Mouse (Mus musculus) urinary bladder, postnatal 14 days (tissue): ENCODE data around the gene Xab2.
"Not testable (repeated sequence)": the region's sequence is repeated elsewhere in the genome, so short reads cannot be mapped to it uniquely, and the experiment has no call there.

Experiments
- DNase-seq: peaks from one replicate; pipeline ENCODE4 v3.0.0; 2021; ENCODE audit warnings: low spot score

The Xab2 gene

DNA sequence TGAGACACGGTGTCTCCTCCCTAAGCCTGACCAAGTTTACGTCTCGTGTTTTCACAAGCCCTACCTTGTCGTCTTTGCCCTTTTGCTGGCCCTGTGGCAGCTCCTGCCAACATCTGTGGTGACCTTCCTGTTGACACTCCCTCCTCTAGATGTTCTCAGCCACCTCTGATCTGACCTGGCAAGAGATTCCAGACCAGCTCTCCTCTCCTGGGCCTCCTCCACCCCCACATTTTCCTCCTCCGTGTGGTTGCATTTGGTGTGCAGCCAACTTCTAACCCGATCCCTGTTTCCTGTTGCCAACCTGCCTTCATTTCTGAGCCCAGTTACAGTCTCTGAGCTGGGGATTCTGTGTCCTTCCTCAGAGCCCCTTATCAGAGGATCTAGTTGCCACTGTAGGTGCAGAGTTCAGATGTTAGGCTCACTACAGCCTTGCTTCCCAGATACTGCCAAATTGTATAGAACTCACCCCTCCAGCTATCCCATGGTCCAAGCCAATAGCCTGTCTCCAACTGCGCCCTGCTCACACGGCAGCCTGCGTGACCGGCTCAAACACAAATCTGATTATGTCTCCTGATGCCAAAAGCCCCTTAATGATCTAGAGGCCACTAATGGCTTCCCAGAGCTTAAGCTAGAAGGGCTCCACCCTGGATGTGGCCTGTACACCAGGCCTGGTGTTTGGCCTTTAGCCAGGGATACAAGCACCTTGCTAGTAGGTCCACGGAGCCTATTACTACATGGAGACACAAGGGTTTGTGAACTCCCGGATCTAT is 11.9 kb downstream of the Xab2 start:
- DNase-seq, result peak; percentile 53

DNA sequence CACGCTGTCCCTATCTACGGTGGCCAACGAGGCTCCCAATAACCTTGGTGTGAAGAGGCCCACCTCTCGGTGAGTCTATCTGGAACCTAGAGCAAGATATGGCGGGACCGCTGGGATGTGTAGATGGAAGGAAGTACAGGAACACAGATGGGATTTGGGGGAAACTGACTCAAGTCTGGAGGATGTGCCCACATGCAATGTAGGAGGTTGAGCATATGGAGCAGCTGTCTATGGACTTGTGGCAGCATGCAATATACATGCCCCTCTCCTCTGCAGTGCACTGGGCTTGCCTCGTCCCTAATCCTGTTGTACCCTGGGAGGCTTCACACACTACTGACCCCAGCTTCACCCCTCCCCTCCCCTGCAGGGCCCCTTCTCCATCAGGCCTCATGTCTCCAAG is 13.3 kb downstream of the Xab2 start:
- DNase-seq, result no peak

- peak; percentile 34 for DNase-seq
These were observed 14.5 kb downstream of the Xab2 start for GRCm38 (mm10) chr8:3606593-3606992.

DNA sequence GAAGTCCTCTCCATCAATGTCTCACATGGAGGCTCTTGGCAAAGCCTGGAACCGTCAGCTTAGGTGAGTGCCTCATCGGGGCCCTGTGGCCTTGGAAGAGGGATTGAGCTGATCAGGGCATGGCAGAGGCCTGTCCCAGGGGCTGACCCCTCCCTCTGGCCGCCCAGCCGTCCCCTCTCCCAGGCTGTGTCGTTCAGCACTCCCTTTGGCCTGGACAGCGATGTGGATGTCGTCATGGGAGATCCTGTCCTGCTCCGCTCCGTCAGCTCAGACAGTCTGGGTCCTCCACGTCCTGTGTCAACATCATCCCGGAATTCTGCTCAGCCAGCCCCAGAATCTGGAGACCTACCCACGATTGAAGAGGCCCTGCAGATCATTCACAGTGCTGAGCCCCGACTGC is 17.7 kb downstream of the Xab2 start:
- no peak for DNase-seq

- peak; percentile 51 for DNase-seq
These were observed 20.7 kb downstream of the Xab2 start for GRCm38 (mm10) chr8:3600401-3600800.

GRCm38 (mm10) chr8:3599219-3599618 is 21.9 kb downstream of the Xab2 start:
- DNase-seq, result no peak

DNA sequence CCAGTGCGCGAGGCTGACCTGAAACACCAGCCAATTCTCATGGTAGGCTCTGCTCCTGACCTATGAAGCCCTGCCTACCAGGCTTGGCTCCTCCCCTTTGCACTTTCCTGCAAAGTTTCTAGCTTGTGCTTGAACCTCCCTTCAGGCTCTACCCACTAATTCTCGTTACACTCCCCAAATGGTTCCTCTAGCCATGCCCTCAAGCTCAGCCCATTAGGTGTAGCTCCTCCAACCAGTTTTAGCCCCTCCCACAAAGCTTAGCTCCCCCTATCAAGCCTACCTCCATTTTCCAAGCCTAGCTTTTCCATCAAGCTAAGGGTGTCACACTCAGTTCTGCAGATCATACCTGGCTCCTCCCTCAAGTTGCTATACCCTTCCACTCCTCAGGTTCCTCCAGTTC is 23.1 kb downstream of the Xab2 start:
- DNase-seq, result no peak

DNA sequence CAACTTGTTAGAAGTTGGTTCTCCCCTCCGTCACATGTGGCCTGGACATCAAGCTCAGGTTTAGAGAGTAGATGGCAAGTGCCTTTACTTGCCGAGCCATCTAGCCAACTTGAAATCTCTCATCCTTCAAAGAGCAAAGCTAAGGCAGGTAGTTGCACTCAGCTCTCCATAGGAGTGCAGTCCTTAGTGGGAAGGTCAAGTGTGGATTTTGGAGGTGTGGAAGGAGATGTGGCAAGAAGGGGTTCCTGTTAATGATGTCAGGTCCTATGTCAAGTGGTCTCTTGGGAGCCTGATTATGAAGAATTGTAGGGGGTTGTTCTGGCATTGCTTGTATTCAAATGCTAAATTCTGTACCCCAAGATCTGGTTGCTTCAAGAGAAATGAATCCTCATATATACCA is 26.6 kb downstream of the Xab2 start:
- no peak for DNase-seq

DNA sequence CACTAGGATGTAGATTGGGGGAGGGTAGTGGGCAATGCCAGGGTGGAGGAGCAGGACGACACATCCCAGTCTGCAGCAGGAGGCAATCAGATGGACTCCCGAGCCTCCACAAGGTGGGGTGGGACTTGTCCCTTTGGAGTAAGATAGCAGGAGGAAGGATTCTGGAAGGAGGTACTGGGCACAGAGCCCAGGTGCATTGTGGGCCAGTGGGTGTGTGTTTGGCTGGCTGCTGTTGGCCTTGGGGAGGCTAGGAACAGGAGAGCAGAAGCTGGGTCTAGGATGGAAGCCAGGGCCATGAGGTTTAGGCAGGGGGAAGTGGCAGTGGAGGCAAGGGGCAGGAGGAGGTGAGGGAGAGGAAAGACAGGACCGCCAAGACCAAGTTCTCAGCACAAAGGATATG is 27.6 kb downstream of the Xab2 start:
- DNase-seq, result no peak

DNA sequence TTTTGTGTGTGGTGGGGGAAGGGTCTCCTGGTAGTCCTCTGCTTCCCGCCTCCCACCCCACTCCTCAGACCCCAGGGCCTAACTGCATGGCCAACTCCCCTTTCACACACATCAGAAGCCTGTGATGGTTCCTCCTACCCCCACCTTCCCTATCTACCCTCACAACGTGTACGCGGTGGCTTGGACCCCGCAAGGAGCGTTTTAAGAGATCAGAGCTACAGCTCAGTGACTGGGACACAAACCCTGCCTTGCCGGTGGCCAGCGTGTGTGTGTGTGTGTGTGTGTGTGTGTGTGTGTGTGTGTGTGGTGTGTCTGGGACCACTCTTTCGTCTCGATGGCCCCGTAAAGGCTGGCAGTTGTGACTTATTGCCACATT is 32.9 kb downstream of the Xab2 start:
- no peak for DNase-seq

GRCm38 (mm10) chr8:3587391-3588257 is 33.5 kb downstream of the Xab2 start:
- peak; percentile 79 for DNase-seq

DNA sequence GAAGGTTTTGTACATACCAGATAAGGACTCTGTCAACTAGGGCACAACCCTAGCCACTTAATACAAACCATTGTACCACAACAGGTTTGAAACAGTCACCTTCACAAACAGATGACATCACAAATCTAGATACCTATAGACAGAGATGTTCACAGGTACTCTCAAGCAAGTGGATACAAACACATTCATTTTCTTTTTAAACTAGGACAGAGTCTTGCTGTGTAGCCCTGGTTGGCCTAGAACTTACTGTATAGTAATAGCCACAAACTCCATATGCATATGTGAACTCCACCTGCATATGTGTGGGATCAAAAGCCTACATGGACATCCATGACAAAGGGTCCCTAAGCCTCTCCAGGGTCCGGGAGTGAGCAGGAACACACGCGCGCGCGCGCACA is 34.1 kb downstream of the Xab2 start, which contains the start of gene Camsap3:
Gene Camsap3 (plus strand): TSS at position 301 of the 398 bp plus-strand sequence.
- DNase-seq, result no peak

GRCm38 (mm10) chr8:3586452-3586851 is 34.7 kb downstream of the Xab2 start:
- no peak for DNase-seq

GRCm38 (mm10) chr8:3581961-3582360 is 39.2 kb downstream of the Xab2 start:
- DNase-seq, result not testable (repeated sequence)

DNA sequence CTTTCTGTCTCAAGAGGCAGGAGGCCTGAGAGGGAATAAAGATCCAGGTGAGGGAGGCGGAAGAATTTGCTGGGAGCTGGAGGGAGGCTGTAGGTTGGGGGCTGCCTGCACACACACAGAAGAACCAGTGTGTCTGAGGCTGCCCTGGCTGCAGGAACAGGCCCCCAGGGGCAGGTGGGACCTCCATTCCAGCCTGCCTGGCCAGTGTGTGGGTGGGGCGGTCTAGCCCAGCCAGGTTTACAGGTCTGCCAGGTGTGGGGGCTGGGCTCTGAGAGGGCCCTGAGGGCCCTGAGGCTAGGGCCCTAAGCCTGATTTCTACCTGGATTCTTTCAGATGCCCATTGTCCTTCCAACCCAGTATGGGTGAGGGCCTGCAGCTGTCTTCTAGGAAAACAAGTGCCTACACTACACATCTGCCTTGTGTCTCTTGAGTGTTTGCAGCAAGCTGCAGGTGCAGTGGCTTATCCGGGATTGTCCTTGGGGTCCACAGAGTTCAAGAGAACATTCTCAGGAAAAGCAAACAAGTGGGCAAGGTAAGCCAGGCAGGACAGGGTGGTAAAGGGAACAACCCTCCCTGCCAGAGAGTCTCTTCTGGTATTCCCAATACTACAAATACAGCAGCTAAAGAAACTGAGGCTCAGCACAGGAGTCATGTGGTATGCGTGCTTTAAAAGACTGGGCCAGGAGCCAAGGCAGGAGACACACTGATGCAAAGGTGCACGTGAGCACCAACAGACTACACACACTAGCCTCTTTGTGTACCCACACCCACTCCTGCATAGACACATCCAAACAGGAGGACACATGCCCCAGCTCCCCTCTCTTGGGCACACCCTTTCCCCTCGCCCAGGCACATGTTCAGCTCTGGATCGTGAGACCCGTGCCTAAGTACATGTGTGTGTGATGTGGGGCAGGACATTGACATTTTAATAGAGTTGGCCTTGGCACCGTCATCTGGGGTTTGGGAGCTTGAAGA is 41.4 kb downstream of the Xab2 start:
- DNase-seq, result peak; percentile 62

GRCm38 (mm10) chr8:3576211-3576960 is 44.7 kb downstream of the Xab2 start:
- DNase-seq, result no peak

GRCm38 (mm10) chr8:3574546-3574945 is 46.6 kb downstream of the Xab2 start:
- DNase-seq, result no peak

- DNase-seq, result no peak
These were observed 51.3 kb downstream of the Xab2 start for GRCm38 (mm10) chr8:3569784-3570183.

- DNase-seq, result no peak
These were observed 52.7 kb downstream of the Xab2 start for GRCm38 (mm10) chr8:3568378-3568777.

DNA sequence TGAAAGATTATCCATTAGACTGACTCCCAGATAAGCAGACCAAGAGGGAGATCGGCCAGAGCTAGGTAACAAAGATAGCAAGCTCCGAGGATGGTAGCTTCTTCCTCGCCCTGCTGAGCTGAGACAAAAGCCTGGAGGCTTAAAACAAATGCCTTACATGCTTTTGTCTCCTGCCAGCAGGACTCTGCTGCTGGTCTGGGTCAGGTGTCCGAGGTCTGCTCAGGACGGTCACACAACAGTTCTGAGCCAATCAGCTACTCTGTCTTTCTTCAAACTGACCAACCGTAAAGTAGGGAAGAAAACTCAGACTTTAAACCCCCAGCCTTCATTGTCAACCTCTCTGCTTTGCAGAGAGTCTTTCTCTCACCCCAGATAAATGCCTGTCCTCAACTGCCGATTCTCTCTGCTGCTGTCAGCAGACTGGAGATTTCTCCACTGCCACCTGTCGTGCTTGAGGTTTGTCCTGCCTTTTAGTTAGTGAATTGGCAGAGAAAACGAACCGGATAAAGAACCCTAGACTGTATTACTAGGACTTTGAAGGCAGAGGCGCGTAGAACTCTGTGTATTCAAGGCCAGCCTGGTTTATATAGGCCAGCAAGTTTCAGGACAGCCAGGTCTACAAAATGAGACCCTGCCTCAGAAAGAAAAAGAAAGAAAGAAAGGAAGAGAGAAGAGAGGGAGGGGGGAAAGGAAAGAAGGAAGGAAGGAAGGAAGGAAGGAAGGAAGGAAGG is 53.3 kb downstream of the Xab2 start, which contains the start of gene C330021F23Rik:
Gene C330021F23Rik (plus strand): TSS at position 350 of the 731 bp plus-strand sequence.
- no peak for DNase-seq
